Mouse (Mus musculus): ENCODE results near the gene Hcls1.

- TF ChIP-seq POLR2A (IDR thresholded peaks at IDR 0.05; ENCODE audit: insufficient read length, low read depth) = no peak
- TF ChIP-seq REST (IDR thresholded peaks at IDR 0.05; ENCODE audit: insufficient read depth, insufficient read length) = peak; percentile 36
- TF ChIP-seq POLR2AphosphoS2 (IDR thresholded peaks at IDR 0.05; ENCODE audit: insufficient read length, low read depth) = no peak
- no peak for TF ChIP-seq USF1 (IDR thresholded peaks at IDR 0.05; ENCODE audit: low read depth)
- no peak for TF ChIP-seq MYOG (IDR thresholded peaks at IDR 0.05; ENCODE audit: control insufficient read depth in 1 of 3, insufficient read depth in 1 of 3, insufficient read length in 2 of 3, low read depth in 2 of 3)
- TF ChIP-seq CEBPB (IDR thresholded peaks at IDR 0.05; ENCODE audit: insufficient read depth, poor library complexity, severe bottlenecking) = no peak
- no peak for TF ChIP-seq E2F4 (IDR thresholded peaks at IDR 0.05; ENCODE audit: insufficient read depth)
- no peak for TF ChIP-seq TCF12 (IDR thresholded peaks at IDR 0.05; ENCODE audit: insufficient read depth, poor library complexity, severe bottlenecking)
Observed at GRCm38 (mm10) chr16:36887546-36887945, 47.2 kb upstream of the Hcls1 start.
